Mouse (Mus musculus): ENCODE results near the gene Grik4. TPM values are rescaled to one million over a fixed set of nuclear protein-coding genes. Genes with fewer than 3 reads are reported as not detected.

Grik4 gene
- total and polyA plus RNA-seq, 3 experiments, result not detected

GRCm38 (mm10) chr9:42652309-42652708 is 292.0 kb downstream of the Grik4 start:
- Histone ChIP-seq H3K79me2 (replicated peaks; ENCODE audit: control insufficient read depth, extremely low read depth, insufficient read depth, poor library complexity, severe bottlenecking) (no peaks in the 10 kb centered on the region), H3K4me1 (ENCODE audit: control insufficient read depth in 1 of 2, insufficient read depth in 2 of 2) (no peaks in the 10 kb centered on the region), H3K36me3 (replicated peaks in 1 of 2; ENCODE audit: control insufficient read depth in 1 of 2, insufficient read depth in 1 of 2, low read length in 1 of 2) (no peaks in the 10 kb centered on the region), H3K4me3 (replicated peaks in 1 of 3; ENCODE audit: low read depth in 2 of 3, low read length in 2 of 3, poor library complexity in 1 of 3) (no peak overlapping the region), H3K9me3 (replicated peaks; ENCODE audit: low read length) (no peaks in the 10 kb centered on the region), H3K4me2 (ENCODE audit: insufficient read depth, low read depth, poor library complexity, severe bottlenecking) (no peak overlapping the region), H3K27me3 (replicated peaks) (peaks cover 87% of the 10 kb centered on the region), H3K9ac (ENCODE audit: insufficient read depth, low read depth) (no peak overlapping the region), H3K27ac (ENCODE audit: insufficient read depth, low read depth) (no peak overlapping the region)
- no peak for DNase-seq (ENCODE audit: extremely low read depth)
- in situ Hi-C loops (cut with MboI; ENCODE audit: low pct_ligation_motif_present, low pct_unique_long_range_greater_than_20kb, low sequenced_read_pairs) (no loop called here), dilution Hi-C loops (cut with MboI; ENCODE audit: extremely low pct_ligation_motif_present, extremely low pct_unique_long_range_greater_than_20kb, low sequenced_read_pairs) (no loop called here)
- TF ChIP-seq ZMIZ1 (IDR thresholded peaks at IDR 0.05; ENCODE audit: low read depth, low read length) (no peak), HCFC1 (IDR thresholded peaks at IDR 0.05; ENCODE audit: low read depth, low read length) (no peak), USF2 (conservative IDR thresholded peaks at IDR 0.05; ENCODE audit: low read depth, low read length) (no peak), ZKSCAN1 (IDR thresholded peaks at IDR 0.05; ENCODE audit: borderline replicate concordance, low read depth, low read length) (no peak), CTCF (conservative IDR thresholded peaks at IDR 0.05 in 1 of 2, IDR thresholded peaks at IDR 0.05 in 1 of 2; ENCODE audit: low read depth in 2 of 2, low read length in 2 of 2) (no peak)

- no peak overlapping the region for H3K9ac ChIP-seq (ENCODE audit: insufficient read depth, low read depth)
- no peak overlapping the region for H3K4me3 ChIP-seq (replicated peaks in 1 of 3; ENCODE audit: low read depth in 2 of 3, low read length in 2 of 3, poor library complexity in 1 of 3)
- H3K79me2 ChIP-seq (replicated peaks; ENCODE audit: control insufficient read depth, extremely low read depth, insufficient read depth, poor library complexity, severe bottlenecking), result no peaks in the 10 kb centered on the region
- no peak overlapping the region for H3K4me2 ChIP-seq (ENCODE audit: insufficient read depth, low read depth, poor library complexity, severe bottlenecking)
- H3K36me3 ChIP-seq (replicated peaks in 1 of 2; ENCODE audit: control insufficient read depth in 1 of 2, insufficient read depth in 1 of 2, low read length in 1 of 2), result no peaks in the 10 kb centered on the region
- DNase-seq (ENCODE audit: extremely low read depth), result no peak
- TF ChIP-seq EP300 (IDR thresholded peaks at IDR 0.05; ENCODE audit: low read length), result no peak
- TF ChIP-seq RAD21 (IDR thresholded peaks at IDR 0.05; ENCODE audit: low read depth, low read length), result no peak
- no peak for TF ChIP-seq ETS1 (conservative IDR thresholded peaks at IDR 0.05; ENCODE audit: low read depth, low read length)
- no peak for TF ChIP-seq NELFE (IDR thresholded peaks at IDR 0.05; ENCODE audit: low read depth, low read length)
- no peak for TF ChIP-seq MXI1 (IDR thresholded peaks at IDR 0.05; ENCODE audit: low read depth, low read length)
- TF ChIP-seq CTCF (conservative IDR thresholded peaks at IDR 0.05 in 1 of 2, IDR thresholded peaks at IDR 0.05 in 1 of 2; ENCODE audit: low read depth in 2 of 2, low read length in 2 of 2), result no peak
- no peak for TF ChIP-seq HCFC1 (IDR thresholded peaks at IDR 0.05; ENCODE audit: low read depth, low read length)
- TF ChIP-seq SIN3A (IDR thresholded peaks at IDR 0.05; ENCODE audit: low read length), result no peak
- TF ChIP-seq TCF12 (IDR thresholded peaks at IDR 0.05; ENCODE audit: low read depth, low read length), result no peak
- TF ChIP-seq NRF1 (IDR thresholded peaks at IDR 0.05; ENCODE audit: low read depth, low read length), result no peak
- no peak for TF ChIP-seq BHLHE40 (IDR thresholded peaks at IDR 0.05; ENCODE audit: low read depth, low read length)
- no peak for TF ChIP-seq SMC3 (IDR thresholded peaks at IDR 0.05; ENCODE audit: low read depth, low read length)
- TF ChIP-seq IRF4 (IDR thresholded peaks at IDR 0.05; ENCODE audit: low read depth, low read length), result no peak
- TF ChIP-seq MAZ (IDR thresholded peaks at IDR 0.05; ENCODE audit: low read depth, low read length), result no peak
- TF ChIP-seq ZNF384 (IDR thresholded peaks at IDR 0.05; ENCODE audit: low read depth, low read length), result no peak
- no peak for TF ChIP-seq PAX5 (IDR thresholded peaks at IDR 0.05; ENCODE audit: low read length)
- no peak for TF ChIP-seq CHD1 (IDR thresholded peaks at IDR 0.05; ENCODE audit: low read depth, low read length)
- H3K4me1 ChIP-seq (ENCODE audit: control insufficient read depth in 1 of 2, insufficient read depth in 2 of 2), result no peaks in the 10 kb centered on the region
- no peak overlapping the region for H3K27ac ChIP-seq (ENCODE audit: insufficient read depth, low read depth)
- dilution Hi-C loops (cut with MboI; ENCODE audit: extremely low pct_ligation_motif_present, extremely low pct_unique_long_range_greater_than_20kb, low sequenced_read_pairs), result no loop called here
- H3K9me3 ChIP-seq (replicated peaks; ENCODE audit: low read length), result no peaks in the 10 kb centered on the region
- in situ Hi-C loops (cut with MboI; ENCODE audit: low pct_ligation_motif_present, low pct_unique_long_range_greater_than_20kb, low sequenced_read_pairs), result no loop called here
- H3K27me3 ChIP-seq (replicated peaks), result peaks cover 84% of the 10 kb centered on the region
These were observed 294.4 kb downstream of the Grik4 start for GRCm38 (mm10) chr9:42649872-42650271.

All from CH12.LX (cell line).